Mouse (Mus musculus) G1E (cell line): ENCODE results near the gene Rdx. TPM values are rescaled to one million over a fixed set of nuclear protein-coding genes. Genes with fewer than 3 reads are reported as not detected.
A peak's percentile ranks its signal among the peaks of the same experiment; 100 is the strongest.

Experiments
- ATAC-seq: 2 replicates; pipeline ENCODE4 v1.8.0; 2016; ENCODE audit warnings: mild to moderate bottlenecking; ENCODE audit not compliant: insufficient number of reproducible peaks, poor library complexity, low FRiP score, severe bottlenecking; ENCODE audit errors: extremely low read depth
- DNase-seq: peaks from one replicate; pipeline ENCODE4 v3.0.0; 2012; ENCODE audit warnings: low spot score
- H3K27me3 ChIP-seq: 2 replicates; pipeline ENCODE4 v1.6.1; 2012; ENCODE audit warnings: mild to moderate bottlenecking, low read length, inconsistent platforms; ENCODE audit not compliant: insufficient read depth
- H3K36me3 ChIP-seq: replicated peaks from 2 replicates; pipeline ENCODE3; 2012; ENCODE audit warnings: mild to moderate bottlenecking, inconsistent platforms
- H3K4me1 ChIP-seq: 2 replicates; pipeline ENCODE4 v1.6.1; 2012; ENCODE audit warnings: low read depth, low read length, inconsistent platforms, mixed read lengths; ENCODE audit not compliant: insufficient read depth
- H3K4me3 ChIP-seq: 2 replicates; pipeline ENCODE4 v1.5.1; 2012; ENCODE audit warnings: low read depth, mild to moderate bottlenecking, inconsistent platforms, low read length, moderate library complexity, mixed read lengths
- H3K9me3 ChIP-seq: replicated peaks from 2 replicates; pipeline ENCODE4 v1.6.1; 2012; ENCODE audit warnings: inconsistent platforms
- CTCF ChIP-seq: IDR thresholded peaks from 2 replicates; pipeline ENCODE4 v1.5.1; 2012; ENCODE audit warnings: low read depth, low read length, inconsistent platforms, mixed read lengths
- GATA1 ChIP-seq: IDR thresholded peaks from 2 replicates; pipeline ENCODE4 v1.6.1; 2012; ENCODE audit warnings: borderline replicate concordance, low read length, inconsistent platforms, mixed read lengths
- GATA2 ChIP-seq: IDR thresholded peaks from 2 replicates; pipeline ENCODE4 v1.6.1; 2012; ENCODE audit warnings: low read depth, low read length, inconsistent platforms, borderline replicate concordance
- POLR2AphosphoS5 ChIP-seq: IDR thresholded peaks from 2 replicates; pipeline ENCODE4 v1.6.1; 2012; ENCODE audit warnings: low read depth, low read length, inconsistent platforms; ENCODE audit not compliant: insufficient replicate concordance
- TAL1 ChIP-seq: conservative IDR thresholded peaks from 2 replicates; pipeline ENCODE4 v1.6.1; 2012; ENCODE audit warnings: low read depth, low read length, inconsistent platforms, mixed read lengths
- polyA plus RNA-seq: library from polyadenylated mRNA; stranded (reverse); fragments of >175 nt; gene quantifications from 2 replicates; pipeline ENCODE4 v1.2.3, GENCODE M21; 2012
- total RNA-seq, 2 experiments: library from RNA; stranded (forward) in 1 of 2; stranded (reverse) in 1 of 2; fragments of 200-1000 nt in 1 of 2; fragments of >200 nt in 1 of 2; fragmentation: Nextera tagmentation in 1 of 2; gene quantifications; 2 replicates each; pipeline ENCODE4 v1.2.3; 2014 to 2017

The Rdx gene
- total and polyA plus RNA-seq, 3 experiments = 104 to 248 (median 206) TPM

DNA sequence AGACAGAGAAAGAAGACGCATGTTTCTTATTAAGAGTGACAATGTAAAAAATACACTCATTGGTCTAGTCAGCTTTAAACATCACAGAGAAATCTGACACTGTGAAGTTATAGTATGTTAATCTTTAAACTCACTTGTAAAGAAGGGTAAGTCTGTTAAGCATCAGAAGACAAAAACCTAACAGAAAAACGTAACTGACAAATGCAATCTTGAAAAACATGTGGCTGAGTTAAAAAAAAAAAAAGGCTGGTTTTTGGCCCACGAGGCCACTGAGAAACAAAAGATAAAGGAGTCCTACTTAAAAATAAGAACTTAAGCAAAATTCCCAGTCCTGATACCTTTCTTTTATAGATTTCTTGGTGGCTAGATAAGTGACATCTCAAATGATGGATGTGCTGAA is 63.8 kb downstream of the Rdx start:
- ATAC-seq (peak; percentile 56), DNase-seq (no peak)
- no peaks in the 10 kb centered on the region for H3K27me3 ChIP-seq
- H3K36me3 ChIP-seq = peaks cover 49% of the 10 kb centered on the region
- H3K4me1 ChIP-seq = peaks cover 76% of the 10 kb centered on the region
- no peak for TF ChIP-seq GATA2
- no peak for TF ChIP-seq POLR2AphosphoS5
- no peak for TF ChIP-seq TAL1
- TF ChIP-seq CTCF = no peak
- no peak for TF ChIP-seq GATA1
- no peaks in the 10 kb centered on the region for H3K9me3 ChIP-seq
- no peak overlapping the region; the same call in 1 of the 2 replicates for H3K4me3 ChIP-seq

DNA sequence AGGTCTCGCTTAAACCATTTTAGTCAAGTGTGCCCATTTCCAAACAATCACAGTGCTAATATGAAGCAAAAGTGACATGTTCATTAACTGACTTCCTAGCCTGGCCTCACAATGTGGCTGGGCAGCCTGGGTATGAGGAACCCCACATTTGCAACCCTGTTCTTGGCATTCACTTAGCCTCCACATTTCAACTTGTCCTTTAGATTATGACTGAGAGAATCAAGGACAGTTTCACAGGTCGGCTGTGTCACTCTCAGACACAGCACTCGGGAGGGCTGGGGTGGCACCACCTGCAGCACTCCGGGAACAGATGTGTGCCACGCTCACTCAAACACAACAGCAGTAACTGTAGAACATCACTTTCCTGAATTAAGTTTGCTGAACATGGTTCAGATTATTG is 66.1 kb downstream of the Rdx start:
- Histone ChIP-seq H3K36me3 (peaks cover 49% of the 10 kb centered on the region), H3K4me1 (peaks cover 67% of the 10 kb centered on the region), H3K27me3 (no peaks in the 10 kb centered on the region), H3K4me3 (no peak overlapping the region; the same call in 1 of the 2 replicates), H3K9me3 (no peaks in the 10 kb centered on the region)
- ATAC-seq = no peak
- TF ChIP-seq TAL1 (no peak), GATA1 (no peak), POLR2AphosphoS5 (no peak), CTCF (no peak), GATA2 (no peak)
- no peak for DNase-seq

DNA sequence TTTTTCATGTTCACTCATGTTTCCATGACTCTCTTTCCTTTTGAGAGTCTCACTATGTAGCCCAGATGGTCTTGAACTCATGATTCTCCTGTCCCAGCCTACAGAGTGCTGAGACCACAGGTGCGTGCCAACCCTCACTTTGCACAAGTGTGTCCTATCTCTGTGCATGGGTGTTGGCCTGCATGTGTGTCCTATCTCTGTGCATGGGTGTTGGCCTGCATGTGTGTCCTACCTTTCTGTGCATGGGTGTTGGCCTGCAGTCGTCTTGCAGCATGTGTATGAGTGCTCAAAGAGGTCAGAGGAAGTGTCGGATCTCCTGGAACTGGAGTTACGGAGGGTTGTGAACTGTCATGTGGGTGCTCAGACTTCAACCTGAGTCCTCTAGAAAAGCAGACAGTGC is 72.2 kb downstream of the Rdx start:
- no peaks in the 10 kb centered on the region for H3K9me3 ChIP-seq
- no peak overlapping the region for H3K4me3 ChIP-seq
- no peaks in the 10 kb centered on the region for H3K27me3 ChIP-seq
- ATAC-seq = no peak
- TF ChIP-seq TAL1 = no peak
- no peak for TF ChIP-seq POLR2AphosphoS5
- TF ChIP-seq GATA2 = no peak
- no peak for TF ChIP-seq GATA1
- TF ChIP-seq CTCF = no peak
- no peak for DNase-seq
- peaks cover 74% of the 10 kb centered on the region for H3K36me3 ChIP-seq
- H3K4me1 ChIP-seq = peaks cover 21% of the 10 kb centered on the region

DNA sequence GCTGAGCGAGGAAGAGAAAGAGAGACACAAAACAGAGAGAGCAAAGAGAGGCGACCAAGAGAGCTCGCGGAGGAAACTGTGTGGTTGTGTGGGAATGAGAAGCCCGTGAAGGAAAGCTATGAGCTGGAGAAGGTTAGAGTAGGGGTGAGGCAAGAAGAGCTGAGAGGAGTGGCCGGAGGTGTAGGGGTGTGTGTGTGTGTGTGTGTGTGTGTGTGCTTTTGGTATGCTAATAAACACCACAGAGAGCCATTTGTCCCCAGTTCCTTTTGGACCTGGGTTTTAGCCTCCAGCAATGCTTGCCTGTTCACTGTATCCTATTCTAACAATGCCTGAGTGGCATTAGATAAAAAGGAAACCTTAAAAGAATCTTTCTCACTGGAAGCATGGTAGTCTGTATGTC is 78.3 kb downstream of the Rdx start:
- TF ChIP-seq CTCF (no peak), TAL1 (no peak), GATA2 (no peak), GATA1 (no peak), POLR2AphosphoS5 (no peak)
- ATAC-seq (no peak), DNase-seq (no peak)
- no peaks in the 10 kb centered on the region for H3K9me3 ChIP-seq
- peaks cover 56% of the 10 kb centered on the region for H3K36me3 ChIP-seq
- H3K4me1 ChIP-seq = peaks cover 5% of the 10 kb centered on the region; the same call in 1 of the 2 replicates
- H3K27me3 ChIP-seq = no peaks in the 10 kb centered on the region
- no peak overlapping the region for H3K4me3 ChIP-seq

DNA sequence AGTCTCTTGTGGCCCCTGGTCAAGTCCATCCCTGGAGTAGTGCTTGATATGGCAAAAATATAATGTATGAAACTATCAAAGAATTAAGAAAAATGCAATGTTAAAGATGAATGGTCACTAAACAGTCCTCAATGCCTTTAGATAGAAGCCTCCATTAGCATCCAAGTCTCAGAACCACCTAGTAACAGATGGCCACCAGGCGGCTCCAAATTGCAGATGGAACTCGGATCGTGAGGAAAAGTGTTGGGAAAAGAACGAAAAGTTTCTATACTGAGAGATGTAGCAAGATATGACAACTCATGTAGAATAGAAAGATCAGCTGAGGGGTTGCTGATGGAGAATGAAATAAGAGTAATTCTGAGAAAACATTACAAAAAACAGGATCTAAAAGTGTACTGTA is 83.4 kb downstream of the Rdx start:
- Histone ChIP-seq H3K36me3 (peaks cover 48% of the 10 kb centered on the region), H3K4me1 (peaks cover 16% of the 10 kb centered on the region), H3K27me3 (no peaks in the 10 kb centered on the region), H3K9me3 (no peaks in the 10 kb centered on the region), H3K4me3 (no peak overlapping the region)
- TF ChIP-seq CTCF = no peak
- TF ChIP-seq POLR2AphosphoS5 = no peak
- no peak for TF ChIP-seq GATA1
- TF ChIP-seq GATA2 = no peak
- TF ChIP-seq TAL1 = no peak
- ATAC-seq (no peak), DNase-seq (no peak)

DNA sequence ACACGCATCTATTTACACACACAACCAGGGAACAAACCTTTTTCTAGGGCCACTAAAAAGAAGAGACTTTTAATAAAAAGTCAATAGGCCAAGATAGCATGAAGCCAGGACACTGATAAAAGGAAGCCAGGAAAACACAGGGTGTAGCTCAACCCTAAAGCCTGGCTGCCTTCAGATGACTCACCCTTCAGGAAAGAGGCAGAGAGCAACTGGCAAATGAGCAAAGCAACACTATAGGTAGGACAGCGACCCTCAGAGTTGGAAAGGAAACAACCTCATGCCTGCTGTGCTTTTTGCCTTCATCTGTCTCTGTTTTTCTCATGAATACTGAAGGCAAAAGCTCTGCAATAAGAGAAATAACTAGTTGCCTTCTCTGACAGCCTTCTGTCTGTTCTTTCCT is 85.8 kb downstream of the Rdx start:
- H3K4me3 ChIP-seq = no peak overlapping the region
- peaks cover 41% of the 10 kb centered on the region for H3K36me3 ChIP-seq
- H3K27me3 ChIP-seq = no peaks in the 10 kb centered on the region
- ATAC-seq = no peak
- H3K9me3 ChIP-seq = no peaks in the 10 kb centered on the region
- peaks cover 16% of the 10 kb centered on the region for H3K4me1 ChIP-seq
- DNase-seq = no peak
- TF ChIP-seq CTCF (no peak), POLR2AphosphoS5 (no peak), GATA1 (no peak), TAL1 (no peak), GATA2 (no peak)

Other genes starting within 250 kb of the Rdx start
- 10.0 and 12.0 TPM in 2 replicates for gene Fdx1, start 83.6 kb upstream of the Rdx start, total RNA-seq (2014; fragmentation: Nextera tagmentation)
- 21.4 and 37.9 TPM in 2 replicates for gene Fdx1, start 83.6 kb upstream of the Rdx start, total RNA-seq (2017)
- gene Fdx1, start 83.6 kb upstream of the Rdx start, polyA plus RNA-seq = 43.9 and 60.9 TPM in 2 replicates
- gene Zc3h12c, start 121.4 kb downstream of the Rdx start, total RNA-seq (2014; fragmentation: Nextera tagmentation) = 16.7 and 17.5 TPM in 2 replicates
- 20.0 and 22.7 TPM in 2 replicates for gene Zc3h12c, start 121.4 kb downstream of the Rdx start, total RNA-seq (2017)
- 0.42 and 0.63 TPM in 2 replicates for gene Zc3h12c, start 121.4 kb downstream of the Rdx start, polyA plus RNA-seq